Mouse (Mus musculus) leukemia stem cell, adult 10-12 weeks (primary cell): Measurements from ENCODE around the gene H2-Eb2. TPM values are rescaled to one million over a fixed set of nuclear protein-coding genes. Genes with fewer than 3 reads are reported as not detected.

ENCODE experiments used
- polyA plus RNA-seq: library from polyadenylated mRNA; stranded (reverse); fragments of >175 nt; gene quantifications from 2 replicates; pipeline ENCODE4 v1.2.3, GENCODE M21; 2012; ENCODE audit warnings: low replicate concordance

The H2-Eb2 gene
- polyA plus RNA-seq: 0.07 and 0.10 TPM in 2 replicates

DNA sequence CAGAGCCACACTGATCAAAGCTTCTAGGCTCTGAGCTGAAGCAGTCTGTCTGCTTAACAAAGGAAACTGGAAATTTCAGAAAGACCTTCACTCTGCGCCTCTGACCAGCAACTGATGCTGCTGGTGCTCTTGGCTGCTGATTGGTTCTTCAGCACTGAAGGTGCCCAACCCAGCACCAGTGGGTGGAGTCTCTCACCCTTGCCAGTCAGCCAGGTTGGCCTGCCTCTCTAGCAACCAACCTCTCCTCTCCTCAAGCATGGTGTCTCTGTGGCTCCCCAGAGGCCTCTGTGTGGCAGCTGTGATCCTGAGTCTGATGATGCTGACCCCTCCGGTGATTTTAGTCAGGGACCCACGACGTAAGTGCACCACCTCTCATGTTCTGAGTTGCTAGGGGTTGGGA lies at the start of gene H2-Eb2:
H2-Eb2 (plus strand) TSS at position 230 of the 400 bp plus-strand sequence.

DNA sequence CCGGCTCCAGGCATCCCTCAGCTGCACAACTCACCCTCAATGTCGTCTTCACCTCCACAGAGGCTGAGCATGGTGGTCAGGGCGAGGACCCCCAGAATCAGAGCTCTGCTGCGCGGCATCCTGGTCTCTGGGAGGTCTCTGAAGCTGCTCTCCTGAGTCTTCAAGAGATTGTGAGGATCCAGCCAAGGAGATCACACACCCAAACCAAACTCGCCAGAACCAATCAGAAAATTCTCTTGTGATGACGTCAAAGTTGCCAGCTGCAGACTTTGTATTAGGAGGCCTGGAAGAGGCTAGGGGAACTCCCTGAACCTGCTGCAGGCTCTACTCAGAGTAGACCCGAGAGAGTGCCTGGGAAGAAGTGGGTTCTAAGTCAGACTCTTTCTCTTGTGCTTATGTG lies 37.8 kb upstream of the H2-Eb2 start, which contains the start of gene H2-Aa:
H2-Aa (minus strand) TSS at position 176 of the 400 bp plus-strand sequence.

DNA sequence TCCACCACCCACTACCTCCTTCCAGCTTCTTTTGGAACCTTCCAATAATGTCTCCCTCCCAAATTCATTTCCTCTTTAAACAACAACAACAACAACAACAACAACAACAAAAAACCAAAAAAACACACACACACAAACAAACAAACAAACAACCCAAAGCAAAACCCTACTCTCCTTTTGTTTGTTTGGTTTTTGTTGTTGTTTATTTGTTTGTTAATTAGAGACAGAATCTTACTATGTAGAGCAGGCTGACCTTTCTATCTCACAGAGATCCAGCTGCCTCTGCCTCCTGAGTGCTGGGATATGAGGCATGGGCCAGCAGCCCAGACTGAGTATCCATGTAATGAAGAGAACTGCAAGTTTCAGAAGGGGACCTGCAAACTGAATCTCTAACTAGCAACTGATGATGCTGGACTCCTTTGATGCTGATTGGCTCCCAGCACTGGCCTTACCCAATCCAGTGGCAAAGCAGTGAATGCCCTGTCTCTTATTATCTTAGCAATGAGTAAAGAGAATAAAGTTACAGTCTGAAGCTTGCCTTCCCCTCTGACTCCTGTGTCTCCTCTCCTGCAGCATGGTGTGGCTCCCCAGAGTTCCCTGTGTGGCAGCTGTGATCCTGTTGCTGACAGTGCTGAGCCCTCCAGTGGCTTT lies 20.0 kb upstream of the H2-Eb2 start, which contains the start of gene H2-Eb1:
H2-Eb1 (plus strand) TSS at position 488 of the 651 bp plus-strand sequence.

DNA sequence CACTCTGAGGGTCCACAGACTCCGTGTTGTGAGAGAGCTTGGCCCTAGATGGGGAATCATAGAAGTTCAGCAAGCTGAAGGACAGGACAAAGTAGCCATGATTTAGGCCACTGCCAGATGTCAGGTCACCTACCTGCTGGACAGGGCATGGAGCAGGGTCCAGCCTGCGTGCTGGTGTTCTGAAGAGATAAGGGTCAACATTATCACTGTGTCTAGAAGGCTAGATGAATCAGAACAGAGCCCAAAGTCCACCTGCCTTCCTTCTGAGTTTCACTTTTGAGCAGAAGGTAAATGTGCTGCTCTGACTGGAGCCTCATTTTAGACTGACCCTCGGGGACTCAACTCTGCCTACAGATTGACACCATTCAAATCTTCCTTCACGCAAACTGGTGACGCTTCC lies 29.1 kb downstream of the H2-Eb2 start, which contains the start of gene Btnl2:
Btnl2 (plus strand) TSS at position 284 of the 400 bp plus-strand sequence.

DNA sequence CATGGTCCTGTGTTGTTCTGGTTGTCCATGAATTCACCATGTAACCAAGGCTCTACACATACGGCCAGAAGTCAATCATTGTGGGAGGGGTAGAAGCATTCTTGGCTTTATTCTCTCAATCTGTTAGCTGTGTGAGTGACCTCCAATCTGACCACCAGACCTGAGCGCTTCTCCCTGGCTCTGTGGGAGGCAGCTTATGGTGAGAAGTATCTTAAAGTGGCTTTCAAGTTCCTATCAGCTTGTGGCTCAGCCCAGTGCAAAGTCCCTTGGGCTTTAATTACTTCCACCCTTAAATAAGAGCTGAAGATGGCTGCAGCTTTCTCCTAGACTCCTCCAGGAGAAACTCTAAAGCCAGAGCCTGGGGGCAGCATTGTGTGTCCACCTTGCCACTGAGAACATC lies 51.4 kb downstream of the H2-Eb2 start, which contains the start of gene Btnl1:
Btnl1 (plus strand) TSS at position 286 of the 400 bp plus-strand sequence.

Other genes with a start within 250 kb of the H2-Eb2 start
- gene H2-Oa, start 233.3 kb upstream of the H2-Eb2 start, polyA plus RNA-seq: 9.6 and 71.7 TPM in 2 replicates
- 29.6 and 120 TPM in 2 replicates for gene H2-DMa, start 206.1 kb upstream of the H2-Eb2 start, polyA plus RNA-seq
- gene Brd2, start 203.0 kb upstream of the H2-Eb2 start, polyA plus RNA-seq: 446 and 549 TPM in 2 replicates
- 73.6 and 78.6 TPM in 2 replicates for gene H2-DMb2, start 182.4 kb upstream of the H2-Eb2 start, polyA plus RNA-seq
- gene H2-DMb1, start 172.6 kb upstream of the H2-Eb2 start, polyA plus RNA-seq: 2.3 and 4.0 TPM in 2 replicates
- gene Tap1, start 138.1 kb upstream of the H2-Eb2 start, polyA plus RNA-seq: 20.7 and 59.1 TPM in 2 replicates
- gene Psmb9, start 137.9 kb upstream of the H2-Eb2 start, polyA plus RNA-seq: 14.5 and 26.2 TPM in 2 replicates
- 66.5 and 100 TPM in 2 replicates for gene Psmb8, start 127.9 kb upstream of the H2-Eb2 start, polyA plus RNA-seq
- gene Tap2, start 122.1 kb upstream of the H2-Eb2 start, polyA plus RNA-seq: 95.0 and 101 TPM in 2 replicates
- gene H2-Ob, start 86.8 kb upstream of the H2-Eb2 start, polyA plus RNA-seq: 5.9 and 8.8 TPM in 2 replicates
- 211 and 1,423 TPM in 2 replicates for gene H2-Ab1, start 68.0 kb upstream of the H2-Eb2 start, polyA plus RNA-seq
- 8.9 and 82.4 TPM in 2 replicates for gene H2-Aa, start 37.8 kb upstream of the H2-Eb2 start, polyA plus RNA-seq
- 27.3 and 40.7 TPM in 2 replicates for gene H2-Eb1, start 19.8 kb upstream of the H2-Eb2 start, polyA plus RNA-seq
- 0.58 and 0.80 TPM in 2 replicates for gene Btnl2, start 29.2 kb downstream of the H2-Eb2 start, polyA plus RNA-seq
- not detected in 2 replicates for gene Btnl1, start 51.5 kb downstream of the H2-Eb2 start, polyA plus RNA-seq
- gene BC051142, start 73.2 kb downstream of the H2-Eb2 start, polyA plus RNA-seq: not detected in 2 replicates
- gene Btnl4, start 151.7 kb downstream of the H2-Eb2 start, polyA plus RNA-seq: not detected in 2 replicates
- gene Btnl6, start 191.7 kb downstream of the H2-Eb2 start, polyA plus RNA-seq: not detected in 2 replicates
- 4.7 and 12.4 TPM in 2 replicates for gene Notch4, start 238.6 kb downstream of the H2-Eb2 start, polyA plus RNA-seq